Mouse (Mus musculus) thymus, adult 2 months (tissue): ENCODE data around the gene Iqcn. TPM values are rescaled to one million over a fixed set of nuclear protein-coding genes. Genes with fewer than 3 reads are reported as not detected.

Experiments
- DNase-seq: peaks from one replicate; pipeline ENCODE4 v3.0.0; 2021
- H3K27ac ChIP-seq: fragments of 200-500 bp; 2 replicates; pipeline ENCODE4 v1.5.1; 2012; ENCODE audit warnings: low read length, control low read depth; ENCODE audit not compliant: control insufficient read depth, insufficient read depth
- H3K27me3 ChIP-seq: fragments of 200-500 bp; 2 replicates; pipeline ENCODE4 v1.6.1; 2012; ENCODE audit warnings: mild to moderate bottlenecking, low read length, moderate library complexity, mixed read lengths; ENCODE audit not compliant: control insufficient read depth, insufficient read depth
- H3K36me3 ChIP-seq: fragments of 200-500 bp; 2 replicates; pipeline ENCODE4 v1.6.1; 2012; ENCODE audit warnings: mild to moderate bottlenecking, low read length, moderate library complexity; ENCODE audit not compliant: control insufficient read depth, insufficient read depth
- H3K4me1 ChIP-seq: fragments of 200-500 bp; replicated peaks from 2 replicates; pipeline ENCODE4 v1.6.1; 2012; ENCODE audit warnings: low read length; ENCODE audit not compliant: control insufficient read depth, insufficient read depth
- H3K4me3 ChIP-seq: fragments of 200-500 bp; 2 replicates; pipeline ENCODE4 v1.5.1; 2012; ENCODE audit warnings: mild to moderate bottlenecking, low read length, control low read depth, moderate library complexity; ENCODE audit not compliant: control insufficient read depth, insufficient read depth
- CTCF ChIP-seq: fragments of 200-500 bp; IDR thresholded peaks from 2 replicates; pipeline ENCODE4 v1.5.1; 2012; ENCODE audit warnings: mild to moderate bottlenecking, control low read depth, low read length, moderate library complexity, borderline replicate concordance; ENCODE audit not compliant: control insufficient read depth, poor library complexity, insufficient read depth; ENCODE audit errors: extremely low read depth
- POLR2A ChIP-seq: fragments of 200-500 bp; IDR thresholded peaks from 2 replicates; pipeline ENCODE4 v1.6.1; 2012; ENCODE audit warnings: mild to moderate bottlenecking, low read length, control low read depth, moderate library complexity; ENCODE audit not compliant: control insufficient read depth, poor library complexity, insufficient read depth; ENCODE audit errors: extremely low read depth
- WGBS: fragments of 180-500 bp; shearing (Covaris S2); methylation state at CpG from one replicate; pipeline ENCODE4 v1.1.7; 2018; 5-methylcytosine and 5-hydroxymethylcytosine counted together
- polyA plus RNA-seq: library from polyadenylated mRNA; depleted of rRNA; stranded (reverse); fragments of >200 nt; gene quantifications from 2 replicates; pipeline ENCODE4 v1.2.3, GENCODE M21; 2012

The Iqcn gene
- polyA plus RNA-seq, 1 experiment: 0.28 TPM

GRCm38 (mm10) chr8:70743656-70744590 is 40.7 kb downstream of the Iqcn start:
- Histone ChIP-seq H3K27me3 (peaks cover 17% of the 10 kb centered on the region), H3K36me3 (no peaks in the 10 kb centered on the region), H3K4me3 (peak overlapping the region; percentile 29), H3K27ac (no peak overlapping the region), H3K4me1 (peaks cover 14% of the 10 kb centered on the region)
- DNase-seq: no peak
- WGBS: 5% methylated on average over 48 of the region's 48 CpGs
- TF ChIP-seq CTCF (no peak), POLR2A (no peak)

- WGBS: 52% methylated on average over 11 of the region's 11 CpGs
These were observed 41.5 kb downstream of the Iqcn start for GRCm38 (mm10) chr8:70744806-70745205.

GRCm38 (mm10) chr8:70745691-70746220 is 42.5 kb downstream of the Iqcn start:
- H3K4me3 ChIP-seq: no peak overlapping the region
- H3K27me3 ChIP-seq: peaks cover 17% of the 10 kb centered on the region
- WGBS: 80% methylated on average over 19 of the region's 19 CpGs
- TF ChIP-seq CTCF (no peak), POLR2A (no peak)
- DNase-seq: no peak
- no peak overlapping the region for H3K27ac ChIP-seq
- peaks cover 14% of the 10 kb centered on the region for H3K4me1 ChIP-seq
- no peaks in the 10 kb centered on the region for H3K36me3 ChIP-seq

More at GRCm38 (mm10) chr8:70744806-70745205, 41.5 kb downstream of the Iqcn start:
- TF ChIP-seq POLR2A (no peak), CTCF (no peak)
- no peak overlapping the region for H3K27ac ChIP-seq
- H3K36me3 ChIP-seq: no peaks in the 10 kb centered on the region
- no peak for DNase-seq
- peaks cover 14% of the 10 kb centered on the region for H3K4me1 ChIP-seq
- H3K4me3 ChIP-seq: no peak overlapping the region
- H3K27me3 ChIP-seq: peaks cover 17% of the 10 kb centered on the region

GRCm38 (mm10) chr8:70746676-70747075 is 43.4 kb downstream of the Iqcn start:
- H3K4me3 ChIP-seq: no peak overlapping the region
- no peak overlapping the region for H3K27ac ChIP-seq
- no peak for DNase-seq
- H3K4me1 ChIP-seq: peaks cover 14% of the 10 kb centered on the region
- no peaks in the 10 kb centered on the region for H3K36me3 ChIP-seq
- WGBS: 92% methylated on average over 9 of the region's 9 CpGs
- H3K27me3 ChIP-seq: peaks cover 17% of the 10 kb centered on the region
- TF ChIP-seq POLR2A (no peak), CTCF (no peak)

- H3K27me3 ChIP-seq: peaks cover 15% of the 10 kb centered on the region
- 96% methylated on average over 18 of the region's 18 CpGs for WGBS
These were observed 44.1 kb downstream of the Iqcn start for GRCm38 (mm10) chr8:70747211-70747890.

More at GRCm38 (mm10) chr8:70747211-70747890, 44.1 kb downstream of the Iqcn start:
- Histone ChIP-seq H3K4me3 (no peak overlapping the region), H3K27ac (no peak overlapping the region), H3K36me3 (no peaks in the 10 kb centered on the region), H3K4me1 (peaks cover 17% of the 10 kb centered on the region)
- TF ChIP-seq CTCF (no peak), POLR2A (no peak)
- DNase-seq: no peak
